Mouse (Mus musculus) B cell, adult 62 days (primary cell): ENCODE measurements around the gene Defb28. TPM values are rescaled to one million over a fixed set of nuclear protein-coding genes. Genes with fewer than 3 reads are reported as not detected.

ENCODE experiments used
- total RNA-seq: library from RNA; stranded (reverse); gene quantifications from 4 replicates; pipeline ENCODE4 v1.2.4, GENCODE M21; 2023

Gene Defb28
- total RNA-seq, result not detected in 4 replicates

DNA sequence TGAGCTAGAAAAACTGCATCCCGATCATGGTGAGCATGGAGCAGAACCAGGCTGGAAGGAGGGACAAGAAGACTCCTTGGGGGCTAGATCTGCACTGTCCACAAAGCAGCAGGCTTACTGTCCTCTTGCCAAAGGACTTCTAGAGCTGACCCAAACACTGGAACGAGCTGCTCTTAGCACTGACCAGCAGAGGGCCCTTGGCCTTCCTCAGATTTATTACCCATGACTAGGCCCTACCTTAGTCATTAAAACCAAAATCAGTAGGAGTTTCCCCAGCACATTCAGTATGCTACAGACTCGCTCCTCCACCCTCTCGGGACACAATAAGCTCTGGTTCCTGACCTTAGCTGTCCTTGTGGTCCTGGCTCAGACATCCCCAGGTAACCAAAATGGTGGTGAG lies at the start of gene Defb28:
Defb28 (plus strand) TSS at position 275 of the 400 bp plus-strand sequence.

DNA sequence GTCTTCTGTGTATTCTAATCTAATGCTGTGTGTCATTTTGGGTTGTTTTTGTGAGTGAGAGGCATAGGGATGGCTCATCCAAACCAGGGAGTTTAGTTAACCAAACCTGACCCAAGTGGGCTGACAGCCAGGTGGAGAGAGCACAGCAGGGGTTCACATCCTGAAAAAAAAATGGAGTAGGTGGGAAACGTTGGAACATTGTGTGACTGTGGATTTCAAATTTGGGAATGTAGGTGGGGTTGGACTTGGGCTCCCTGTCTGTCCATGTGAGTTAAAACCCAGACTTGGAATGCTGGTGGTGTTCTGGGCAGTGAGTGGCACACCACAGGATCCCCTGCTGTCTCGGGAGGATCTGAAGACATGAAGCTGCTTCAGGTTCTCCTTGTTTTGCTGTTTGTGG lies 41.3 kb upstream of the Defb28 start, which contains the start of gene Defb20:
Defb20 (plus strand) TSS at position 301 of the 400 bp plus-strand sequence.

DNA sequence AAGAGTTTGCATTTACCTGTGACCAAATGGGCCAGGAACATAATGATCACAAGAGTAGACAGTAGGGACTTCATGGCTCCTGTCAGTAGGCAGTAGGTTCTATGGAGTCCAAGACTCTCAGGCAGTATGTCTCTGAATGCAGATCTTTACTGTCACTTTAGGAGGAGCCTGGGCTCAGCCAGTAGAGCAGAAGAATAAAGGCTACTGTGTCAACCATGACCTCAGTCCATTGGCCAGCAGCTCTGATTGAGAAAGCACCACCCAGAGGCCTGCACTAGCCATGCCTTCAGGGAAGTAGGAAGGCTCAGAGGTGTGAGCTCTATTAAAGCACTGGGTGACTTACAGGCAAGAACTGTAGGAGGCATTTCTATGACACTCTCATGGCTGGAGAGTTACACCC lies 28.0 kb upstream of the Defb28 start, which contains the start of gene Defb22:
Defb22 (minus strand) TSS at position 101 of the 400 bp plus-strand sequence.

DNA sequence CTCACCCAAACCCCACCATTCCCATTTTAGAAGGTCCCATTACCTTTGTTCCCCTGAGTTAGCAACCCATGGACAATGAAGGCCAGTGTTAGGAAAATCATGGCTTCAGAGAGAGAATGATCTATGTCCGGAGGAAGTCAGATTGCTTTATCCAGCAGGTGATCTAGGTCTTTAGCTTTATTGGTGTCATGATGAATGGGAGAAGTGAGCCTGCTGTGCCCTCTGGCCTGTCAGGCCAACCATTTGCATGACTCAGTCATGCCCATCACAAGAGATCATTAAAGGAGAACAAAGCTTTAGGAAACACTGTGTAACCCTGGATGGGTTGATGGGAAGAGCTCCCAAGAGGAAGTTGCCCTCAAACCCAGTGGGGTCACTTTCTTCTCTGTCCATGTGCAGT lies 6.5 kb upstream of the Defb28 start, which contains the start of gene Defb26:
Defb26 (minus strand) TSS at position 101 of the 400 bp plus-strand sequence.

DNA sequence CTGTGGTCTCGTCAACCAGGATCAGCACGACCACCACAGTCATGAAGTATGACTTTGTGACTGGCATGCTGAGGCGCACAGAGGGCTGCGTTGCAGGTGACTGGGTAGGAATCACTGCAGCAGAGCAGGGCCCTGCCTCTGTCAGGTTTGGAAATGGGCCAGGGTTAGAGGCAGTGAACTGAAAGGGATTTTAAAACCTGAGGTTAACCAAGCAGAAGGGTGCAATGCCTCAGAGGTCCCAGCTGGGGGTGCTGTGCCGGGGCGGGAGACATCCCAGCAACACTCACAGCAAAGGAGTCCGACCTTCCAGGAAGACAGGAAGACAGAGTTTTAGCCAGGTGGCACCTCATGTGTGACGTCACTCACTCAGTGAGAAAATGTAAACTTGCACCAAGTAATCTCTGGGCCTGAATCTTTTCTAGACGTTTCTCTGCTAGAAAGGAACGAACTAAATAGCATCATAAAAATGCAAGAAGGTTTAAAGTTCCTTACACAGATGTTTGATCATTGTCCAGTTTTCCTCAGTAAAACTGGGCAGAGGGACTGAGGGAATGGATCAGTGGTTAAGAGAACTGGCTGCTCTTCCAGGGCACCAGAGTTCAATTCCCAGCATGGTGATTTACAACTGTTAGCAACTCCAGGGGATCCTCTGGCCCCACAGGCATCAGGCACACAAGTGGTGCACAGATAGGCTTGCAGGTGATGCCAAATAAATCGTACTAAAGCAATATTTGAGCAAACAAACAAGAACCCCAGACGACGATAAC lies 22.1 kb downstream of the Defb28 start, which contains the start of gene Defb29:
Defb29 (minus strand) TSS at position 155 of the 767 bp plus-strand sequence.

DNA sequence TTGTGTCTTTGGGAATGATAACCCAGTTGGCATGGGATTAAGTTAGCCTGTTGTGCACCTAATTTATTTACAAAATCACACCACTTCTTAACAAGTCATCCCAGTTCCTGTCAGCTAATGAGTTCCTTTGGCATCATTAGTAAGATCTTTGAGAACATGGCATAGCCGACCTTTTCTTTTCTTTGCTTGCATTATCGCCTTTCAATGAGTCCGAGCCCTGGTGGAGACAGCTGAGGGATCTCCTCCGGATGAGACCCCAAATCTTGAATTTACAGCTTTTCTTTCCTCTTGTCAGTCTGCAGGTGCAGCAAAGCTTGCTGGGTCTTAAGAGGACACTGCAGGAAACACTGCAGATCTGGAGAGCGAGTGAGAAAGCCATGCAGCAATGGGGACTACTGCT lies 51.0 kb downstream of the Defb28 start, which contains the start of gene Gm17416:
Gm17416 (plus strand) TSS at position 301 of the 400 bp plus-strand sequence.

Other genes with a start within 250 kb of the Defb28 start
- 82.8 to 88.8 TPM (median 85.8 TPM) in 4 replicates for gene Tbc1d20, start 224.4 kb upstream of the Defb28 start, total RNA-seq
- 177 to 215 TPM (median 195 TPM) in 4 replicates for gene Rbck1, start 185.6 kb upstream of the Defb28 start, total RNA-seq
- 2.8 to 7.2 TPM (median 4.1 TPM) in 4 replicates for gene Trib3, start 174.2 kb upstream of the Defb28 start, total RNA-seq
- gene Nrsn2, start 141.6 kb upstream of the Defb28 start, total RNA-seq, result not detected in 4 replicates
- gene Sox12, start 120.2 kb upstream of the Defb28 start, total RNA-seq, result 1.8 to 3.3 TPM (median 2.6 TPM) in 4 replicates
- gene Zcchc3, start 103.2 kb upstream of the Defb28 start, total RNA-seq, result 2.9 to 3.5 TPM (median 3.2 TPM) in 4 replicates
- 0.53 to 1.5 TPM in 2 of 4 replicates, not detected in the others for gene 6820408C15Rik, start 102.7 kb upstream of the Defb28 start, total RNA-seq
- not detected in 4 replicates for gene Defb23, start 53.6 kb upstream of the Defb28 start, total RNA-seq
- not detected in 4 replicates for gene Defb20, start 41.2 kb upstream of the Defb28 start, total RNA-seq
- not detected in 4 replicates for gene Defb22, start 28.1 kb upstream of the Defb28 start, total RNA-seq
- gene Defb26, start 6.6 kb upstream of the Defb28 start, total RNA-seq, result not detected in 4 replicates
- gene Defb29, start 21.8 kb downstream of the Defb28 start, total RNA-seq, result not detected in 4 replicates
- not detected in 4 replicates for gene Gm17416, start 51.1 kb downstream of the Defb28 start, total RNA-seq
- gene Defb21, start 54.5 kb downstream of the Defb28 start, total RNA-seq, result not detected in 4 replicates
- not detected in 4 replicates for gene Defb19, start 62.1 kb downstream of the Defb28 start, total RNA-seq
- gene Defb45, start 81.1 kb downstream of the Defb28 start, total RNA-seq, result not detected in 4 replicates
- gene Defb36, start 86.1 kb downstream of the Defb28 start, total RNA-seq, result not detected in 4 replicates
- gene Defb25, start 104.8 kb downstream of the Defb28 start, total RNA-seq, result not detected in 4 replicates
- not detected in 4 replicates for gene Rem1, start 108.7 kb downstream of the Defb28 start, total RNA-seq
- gene H13, start 151.2 kb downstream of the Defb28 start, total RNA-seq, result 91.4 to 102 TPM (median 99.1 TPM) in 4 replicates
- gene Mcts2, start 168.8 kb downstream of the Defb28 start, total RNA-seq, result 19.7 to 26.7 TPM (median 21.4 TPM) in 4 replicates
- gene Id1, start 218.0 kb downstream of the Defb28 start, total RNA-seq, result 0.81 to 2.2 TPM in 2 of 4 replicates, not detected in the others
- not detected in 4 replicates for gene Cox4i2, start 235.9 kb downstream of the Defb28 start, total RNA-seq